Comparison of ENCODE assay signal across 11 mouse cellular contexts in the genomic region with DNA sequence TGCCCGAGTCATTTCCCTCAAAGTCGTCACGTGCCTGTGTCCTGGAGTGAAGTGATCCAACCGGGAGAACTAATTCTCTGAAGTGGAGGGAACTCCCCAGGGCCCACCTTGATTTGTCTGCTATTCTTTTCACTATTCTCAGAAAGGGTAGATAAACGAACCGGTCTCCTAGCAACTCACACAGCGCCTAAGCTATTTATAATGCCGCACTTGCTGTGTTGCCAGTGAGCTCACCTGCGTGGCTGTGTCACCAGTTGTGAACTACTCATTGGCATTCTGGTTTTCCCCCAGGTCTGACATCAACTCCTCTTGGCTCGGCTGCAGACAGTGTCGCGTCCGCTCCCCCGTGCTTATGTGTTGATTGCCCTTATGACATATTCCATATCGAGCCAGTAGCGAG. TPM values are rescaled to one million over a fixed set of nuclear protein-coding genes. Genes with fewer than 3 reads are reported as not detected.
A peak's percentile ranks its signal among the peaks of the same experiment; 100 is the strongest.
DNase-seq lines count a peak whose midpoint lies in the region; ATAC-seq and TF ChIP-seq lines count a peak whose summit lies in the region.
"Had no signal": no experiment of that assay in that cellular context is flagged by ENCODE, and none has a peak within 500 bp of the region (broad histone marks: within the 10 kb centered on the region; RNA-seq: fewer than 3 reads in every experiment).

No protein-coding gene starts in this region.

- no peak for DNase-seq in hindbrain, embryonic 10.5 days (ENCODE audit: low spot score)
- peak; percentile 63 for DNase-seq in heart, postnatal 0 days (ENCODE audit: low spot score)
- peak; percentile 50 for DNase-seq in midbrain, postnatal 0 days (ENCODE audit: low spot score)
- no peak for DNase-seq in thymus, adult 2 months
- no peak for DNase-seq in kidney, adult 11 months
- DNase-seq in Muller cell, postnatal 12 days (ENCODE audit: inconsistent ontology term) = no peak
- DNase-seq: adrenal gland, postnatal 36 days; cerebellum, adult 8-10 months had no signal

- H3K4me3 ChIP-seq in hindbrain, embryonic 15.5 days = no peak overlapping the region
- no peak overlapping the region for H3K4me3 ChIP-seq in hindbrain, embryonic 10.5 days
- no peak overlapping the region for H3K4me3 ChIP-seq in forebrain, embryonic 16.5 days (replicated peaks; ENCODE audit: low read length)
- peak overlapping the region; percentile 21; the same call in 1 of the 2 replicates for H3K4me3 ChIP-seq in heart, postnatal 0 days (ENCODE audit: low read depth, low read length)
- no peak overlapping the region for H3K4me3 ChIP-seq in midbrain, postnatal 0 days (ENCODE audit: low read depth, low read length)
- H3K4me3 ChIP-seq in thymus, adult 2 months (ENCODE audit: control insufficient read depth, insufficient read depth, low read length) = no peak overlapping the region
- H3K4me3 ChIP-seq: myocyte had no signal

- no peaks in the 10 kb centered on the region for H3K27me3 ChIP-seq in hindbrain, embryonic 15.5 days
- H3K27me3 ChIP-seq in hindbrain, embryonic 10.5 days (ENCODE audit: insufficient read depth, poor library complexity, severe bottlenecking) = no peaks in the 10 kb centered on the region
- no peaks in the 10 kb centered on the region for H3K27me3 ChIP-seq in forebrain, embryonic 16.5 days (replicated peaks; ENCODE audit: control insufficient read depth, insufficient read depth, low read length)
- H3K27me3 ChIP-seq in heart, postnatal 0 days (ENCODE audit: control insufficient read depth, insufficient read depth, low read length) = no peaks in the 10 kb centered on the region
- no peaks in the 10 kb centered on the region for H3K27me3 ChIP-seq in midbrain, postnatal 0 days (ENCODE audit: insufficient read depth, low read length)
- H3K27me3 ChIP-seq in thymus, adult 2 months (ENCODE audit: control insufficient read depth, insufficient read depth, low read length) = no peaks in the 10 kb centered on the region

- TF ChIP-seq EP300 in heart, postnatal 0 days (IDR thresholded peaks at IDR 0.05; ENCODE audit: low read depth) = no peak

- TF ChIP-seq POLR2A in thymus, adult 2 months (IDR thresholded peaks at IDR 0.05; ENCODE audit: control insufficient read depth, extremely low read depth, insufficient read depth, low read length, poor library complexity) = no peak

- H3K4me1 ChIP-seq in hindbrain, embryonic 15.5 days (replicated peaks) = peaks cover 8% of the 10 kb centered on the region; the same call in 1 of the 2 replicates
- no peaks in the 10 kb centered on the region for H3K4me1 ChIP-seq in hindbrain, embryonic 10.5 days (replicated peaks)
- peaks cover 6% of the 10 kb centered on the region; the same call in 1 of the 2 replicates for H3K4me1 ChIP-seq in forebrain, embryonic 16.5 days (replicated peaks; ENCODE audit: control insufficient read depth, insufficient read depth, low read length)
- peaks cover 7% of the 10 kb centered on the region for H3K4me1 ChIP-seq in heart, postnatal 0 days (ENCODE audit: control insufficient read depth, insufficient read depth)
- peaks cover 3% of the 10 kb centered on the region; the same call in 1 of the 2 replicates for H3K4me1 ChIP-seq in midbrain, postnatal 0 days (ENCODE audit: insufficient read depth, low read length)
- H3K4me1 ChIP-seq in thymus, adult 2 months (replicated peaks; ENCODE audit: control insufficient read depth, insufficient read depth, low read length) = peaks cover 3% of the 10 kb centered on the region

- TF ChIP-seq CTCF in heart, postnatal 0 days (IDR thresholded peaks at IDR 0.05; ENCODE audit: low read depth) = no peak
- no peak for TF ChIP-seq CTCF in midbrain, postnatal 0 days (IDR thresholded peaks at IDR 0.05)
- no peak for TF ChIP-seq CTCF in thymus, adult 2 months (IDR thresholded peaks at IDR 0.05; ENCODE audit: borderline replicate concordance, control insufficient read depth, extremely low read depth, insufficient read depth, low read length, poor library complexity)

- H3K9ac ChIP-seq in hindbrain, embryonic 15.5 days = no peak overlapping the region
- H3K9ac ChIP-seq in forebrain, embryonic 16.5 days (replicated peaks; ENCODE audit: low read depth, low read length) = no peak overlapping the region
- H3K9ac ChIP-seq in heart, postnatal 0 days (replicated peaks; ENCODE audit: low read depth, low read length) = no peak overlapping the region
- 0 out of 2 replicates have a peak overlapping the region, but pooled peaks have one; percentile 29 for H3K9ac ChIP-seq in midbrain, postnatal 0 days (replicated peaks; ENCODE audit: low read length, poor library complexity, severe bottlenecking)

- 0 out of 2 replicates have a peak, but pooled peaks have one; percentile 28 for ATAC-seq in hindbrain, embryonic 15.5 days (ENCODE audit: low FRiP score, low read depth)
- peak; percentile 57 for ATAC-seq in forebrain, embryonic 16.5 days
- peak; percentile 77 for ATAC-seq in heart, postnatal 0 days (ENCODE audit: insufficient read depth, low read depth)
- ATAC-seq in midbrain, postnatal 0 days (ENCODE audit: low FRiP score) = no peak

- H3K9me3 ChIP-seq in hindbrain, embryonic 15.5 days = no peaks in the 10 kb centered on the region
- peaks cover 7% of the 10 kb centered on the region; the same call in 1 of the 2 replicates for H3K9me3 ChIP-seq in hindbrain, embryonic 10.5 days
- H3K9me3 ChIP-seq in forebrain, embryonic 16.5 days (ENCODE audit: control insufficient read depth, low read length) = no peaks in the 10 kb centered on the region
- H3K9me3 ChIP-seq in heart, postnatal 0 days (replicated peaks; ENCODE audit: control insufficient read depth, low read length) = no peaks in the 10 kb centered on the region
- H3K9me3 ChIP-seq in midbrain, postnatal 0 days (ENCODE audit: low read length) = no peaks in the 10 kb centered on the region

- 42% methylated on average over 16 of the region's 16 CpGs for whole genome bisulfite sequencing in hindbrain, embryonic 15.5 days
- 82% methylated on average over 16 of the region's 16 CpGs for WGBS in hindbrain, embryonic 10.5 days
- WGBS in forebrain, embryonic 16.5 days = 45% methylated on average over 16 of the region's 16 CpGs
- WGBS in heart, postnatal 0 days = 29% methylated on average over 16 of the region's 16 CpGs
- 37% methylated on average over 16 of the region's 16 CpGs for WGBS in midbrain, postnatal 0 days
- 92% methylated on average over 16 of the region's 16 CpGs for WGBS in thymus, adult 2 months

- H3K27ac ChIP-seq in hindbrain, embryonic 15.5 days (replicated peaks) = no peak overlapping the region
- no peak overlapping the region for H3K27ac ChIP-seq in hindbrain, embryonic 10.5 days
- peak overlapping the region; percentile 19 for H3K27ac ChIP-seq in forebrain, embryonic 16.5 days (ENCODE audit: low read length)
- H3K27ac ChIP-seq in heart, postnatal 0 days (ENCODE audit: low read depth) = no peak overlapping the region
- H3K27ac ChIP-seq in midbrain, postnatal 0 days (ENCODE audit: low read depth, low read length) = 0 out of 2 replicates have a peak overlapping the region, but pooled peaks have one; percentile 3
- no peak overlapping the region for H3K27ac ChIP-seq in thymus, adult 2 months (ENCODE audit: control insufficient read depth, insufficient read depth, low read length)

- H3K36me3 ChIP-seq in hindbrain, embryonic 15.5 days = peaks cover 4% of the 10 kb centered on the region; the same call in 1 of the 2 replicates
- peaks cover 21% of the 10 kb centered on the region for H3K36me3 ChIP-seq in hindbrain, embryonic 10.5 days
- 0 out of 2 replicates have a peak, but pooled peaks cover 2% of the 10 kb centered on the region for H3K36me3 ChIP-seq in forebrain, embryonic 16.5 days (ENCODE audit: control insufficient read depth, insufficient read depth)
- peaks cover 7% of the 10 kb centered on the region for H3K36me3 ChIP-seq in heart, postnatal 0 days (replicated peaks; ENCODE audit: control insufficient read depth, insufficient read depth, low read length)
- no peaks in the 10 kb centered on the region for H3K36me3 ChIP-seq in midbrain, postnatal 0 days (ENCODE audit: insufficient read depth, low read length)
- no peaks in the 10 kb centered on the region for H3K36me3 ChIP-seq in thymus, adult 2 months (ENCODE audit: control insufficient read depth, insufficient read depth, low read length)

- no peak overlapping the region for H3K4me2 ChIP-seq in hindbrain, embryonic 15.5 days
- no peak overlapping the region for H3K4me2 ChIP-seq in forebrain, embryonic 16.5 days (ENCODE audit: low read length)
- peak overlapping the region; percentile 50 for H3K4me2 ChIP-seq in heart, postnatal 0 days (ENCODE audit: low read depth, low read length)
- 0 out of 2 replicates have a peak overlapping the region, but pooled peaks have one; percentile 16 for H3K4me2 ChIP-seq in midbrain, postnatal 0 days (ENCODE audit: low read depth, low read length, poor library complexity, severe bottlenecking)

RNA-seq across cellular contexts. Expression of a gene that starts 20.6 kb away (rescaled TPM):
- 12.2 and 12.7 TPM in 2 replicates for polyA plus RNA-seq in hindbrain, embryonic 15.5 days (2015; fragmentation: Nextera tagmentation; extraction: Ambion mirVana)
- 19.3 and 21.2 TPM in 2 replicates for polyA plus RNA-seq in hindbrain, embryonic 10.5 days (2016; fragmentation: Nextera tagmentation; extraction: Ambion mirVana)
- polyA plus RNA-seq in forebrain, embryonic 16.5 days (2015; fragmentation: Nextera tagmentation; extraction: Ambion mirVana) = 17.3 and 18.5 TPM in 2 replicates
- 3.7 and 7.7 TPM in 2 replicates for total RNA-seq in heart, postnatal 0 days (2014; rRNA removed; ENCODE audit: low replicate concordance)
- polyA plus RNA-seq in heart, postnatal 0 days (2015; fragmentation: Nextera tagmentation; extraction: Ambion mirVana) = 7.7 and 7.9 TPM in 2 replicates
- total RNA-seq in midbrain, postnatal 0 days (2014; rRNA removed) = 18.5 and 23.6 TPM in 2 replicates
- polyA plus RNA-seq in midbrain, postnatal 0 days (2015; fragmentation: Nextera tagmentation; extraction: Ambion mirVana) = 18.2 and 18.3 TPM in 2 replicates
- 7.7 and 8.1 TPM in 2 replicates for polyA plus RNA-seq in thymus, adult 2 months (2012; rRNA removed)

Comparison
In these comparisons a context has a peak if more than half of its experiments do, and no peak if none do; other contexts are left out.
1. H3K27ac ChIP-seq: peak in forebrain, embryonic 16.5 days (single experiment) and midbrain, postnatal 0 days (single experiment); none in hindbrain, embryonic 15.5 days (single experiment), hindbrain, embryonic 10.5 days (single experiment), heart, postnatal 0 days (single experiment) and thymus, adult 2 months (single experiment).
2. H3K4me2 ChIP-seq: peak in heart, postnatal 0 days (single experiment) and midbrain, postnatal 0 days (single experiment); none in hindbrain, embryonic 15.5 days (single experiment) and forebrain, embryonic 16.5 days (single experiment).
3. DNase-seq: peak in heart, postnatal 0 days (single experiment) and midbrain, postnatal 0 days (single experiment); none in hindbrain, embryonic 10.5 days (single experiment), thymus, adult 2 months (single experiment), kidney, adult 11 months (single experiment) and Muller cell, postnatal 12 days (single experiment).